Mouse (Mus musculus): ENCODE measurements around the gene Gm10309. TPM values are rescaled to one million over a fixed set of nuclear protein-coding genes. Genes with fewer than 3 reads are reported as not detected.

Gm10309 gene
- total and polyA plus RNA-seq, 2 experiments, result not detected

DNA sequence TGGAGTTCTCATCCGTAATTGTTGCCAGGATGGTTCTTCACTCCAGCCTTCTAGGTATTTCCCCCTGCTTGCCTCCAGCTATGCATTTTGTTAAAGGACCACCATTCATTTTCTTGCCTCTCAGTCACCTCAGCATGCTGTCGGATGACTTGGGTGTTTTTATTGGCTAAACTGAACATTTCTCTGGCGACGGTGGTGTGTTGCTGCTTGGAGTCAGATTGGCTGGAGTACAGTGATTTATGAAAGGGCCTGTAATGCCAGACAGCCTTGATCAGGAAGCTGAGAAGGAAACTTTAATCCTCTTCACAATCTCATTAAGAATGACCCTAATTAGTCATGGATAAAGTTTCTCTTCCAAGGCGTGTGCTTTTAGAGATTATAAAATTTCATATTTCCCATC, 4.8 kb upstream of the Gm10309 start:
- TF ChIP-seq POLR2A (IDR thresholded peaks at IDR 0.05; ENCODE audit: extremely low read depth, insufficient read depth, low read length) (no peak), CTCF (IDR thresholded peaks at IDR 0.05; ENCODE audit: low read depth, low read length) (no peak)
- WGBS, result 79% methylated on average over 5 of the region's 5 CpGs
- Histone ChIP-seq H3K79me2 (ENCODE audit: control insufficient read depth, insufficient read depth, low read length) (no peaks in the 10 kb centered on the region), H3K4me1 (ENCODE audit: control insufficient read depth, insufficient read depth, low read length) (peaks cover 3% of the 10 kb centered on the region), H3K9ac (ENCODE audit: low read depth, low read length) (no peak overlapping the region), H3K4me3 (ENCODE audit: insufficient read depth, low read depth, low read length) (no peak overlapping the region), H3K27me3 (ENCODE audit: control insufficient read depth, insufficient read depth, low read length) (no peaks in the 10 kb centered on the region), H3K36me3 (ENCODE audit: control insufficient read depth, insufficient read depth, low read length) (no peaks in the 10 kb centered on the region), H3K27ac (replicated peaks; ENCODE audit: insufficient read depth, low read depth, low read length) (no peak overlapping the region)
- no peak for DNase-seq (ENCODE audit: extremely low read depth, low read depth, low spot score)

DNA sequence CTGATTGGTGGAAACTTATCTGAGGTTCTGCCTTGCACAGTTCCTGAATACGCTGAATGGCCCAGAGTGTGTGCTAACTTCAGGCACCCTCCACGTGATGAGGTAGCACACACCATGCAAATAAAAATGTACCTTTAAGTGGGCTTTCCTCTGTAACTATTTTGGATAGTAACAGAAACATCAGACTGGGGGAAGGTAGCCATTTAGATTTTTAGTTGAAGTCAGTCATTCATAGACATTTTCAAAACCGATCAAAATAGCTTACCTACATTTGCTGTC, 3.1 kb upstream of the Gm10309 start:
- H3K9ac ChIP-seq (ENCODE audit: low read depth, low read length), result no peak overlapping the region
- H3K27ac ChIP-seq (replicated peaks; ENCODE audit: insufficient read depth, low read depth, low read length), result no peak overlapping the region
- no peak overlapping the region for H3K4me3 ChIP-seq (ENCODE audit: insufficient read depth, low read depth, low read length)
- WGBS, result 90% methylated on average over 3 of the region's 3 CpGs
- H3K27me3 ChIP-seq (ENCODE audit: control insufficient read depth, insufficient read depth, low read length), result no peaks in the 10 kb centered on the region
- DNase-seq (ENCODE audit: extremely low read depth, low read depth, low spot score), result no peak
- no peaks in the 10 kb centered on the region for H3K79me2 ChIP-seq (ENCODE audit: control insufficient read depth, insufficient read depth, low read length)
- H3K36me3 ChIP-seq (ENCODE audit: control insufficient read depth, insufficient read depth, low read length), result no peaks in the 10 kb centered on the region
- H3K4me1 ChIP-seq (ENCODE audit: control insufficient read depth, insufficient read depth, low read length), result peaks cover 5% of the 10 kb centered on the region
- no peak for TF ChIP-seq POLR2A (IDR thresholded peaks at IDR 0.05; ENCODE audit: extremely low read depth, insufficient read depth, low read length)

DNA sequence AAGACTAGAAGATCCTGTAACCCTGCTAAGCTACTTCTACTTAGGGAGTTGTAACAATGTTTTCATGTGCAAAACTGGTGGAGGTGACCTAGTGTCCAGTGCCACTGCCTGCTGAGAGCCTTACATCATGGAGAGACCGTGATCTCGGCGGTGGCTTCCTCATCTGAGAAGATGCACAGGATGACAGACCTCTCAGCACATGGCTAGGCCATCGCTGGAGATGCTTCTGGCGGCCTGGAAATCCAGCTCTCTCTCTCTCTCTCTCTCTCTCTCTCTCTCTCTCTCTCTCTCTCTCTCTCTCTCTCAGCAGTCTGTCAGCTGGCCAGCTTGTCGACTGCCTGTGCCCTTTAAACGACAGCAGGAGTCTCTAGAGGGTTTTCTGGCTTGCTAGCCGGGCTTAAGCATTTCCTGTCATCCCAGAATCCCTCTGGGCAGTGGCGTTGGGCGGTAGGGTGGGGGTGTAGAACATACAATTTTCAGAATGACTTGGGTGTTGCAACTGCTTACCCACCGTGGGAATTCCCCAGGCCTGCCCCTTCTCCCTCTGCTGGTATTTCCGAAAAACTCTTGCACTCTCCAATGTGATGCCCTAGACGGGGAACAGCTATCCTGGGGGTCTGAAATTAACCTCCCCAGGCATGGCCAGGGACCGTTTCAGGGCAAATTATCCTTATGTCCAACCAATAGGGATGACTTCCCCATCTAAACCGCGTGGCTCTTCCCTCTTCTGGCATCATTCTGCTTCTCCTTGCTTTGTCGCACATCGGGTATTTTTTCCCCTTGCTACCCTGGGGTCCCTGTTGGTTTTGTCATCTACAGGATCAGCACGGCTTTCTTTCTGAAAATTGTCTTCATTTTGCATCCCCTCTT, 2.5 kb upstream of the Gm10309 start:
- DNase-seq (ENCODE audit: extremely low read depth, low read depth, low spot score), result no peak
- Histone ChIP-seq H3K79me2 (ENCODE audit: control insufficient read depth, insufficient read depth, low read length) (no peaks in the 10 kb centered on the region), H3K36me3 (ENCODE audit: control insufficient read depth, insufficient read depth, low read length) (no peaks in the 10 kb centered on the region), H3K9ac (ENCODE audit: low read depth, low read length) (no peak overlapping the region), H3K4me1 (ENCODE audit: control insufficient read depth, insufficient read depth, low read length) (peaks cover 10% of the 10 kb centered on the region), H3K4me3 (ENCODE audit: insufficient read depth, low read depth, low read length) (no peak overlapping the region), H3K27me3 (ENCODE audit: control insufficient read depth, insufficient read depth, low read length) (no peaks in the 10 kb centered on the region), H3K27ac (replicated peaks; ENCODE audit: insufficient read depth, low read depth, low read length) (0 out of 2 replicates have a peak overlapping the region, but pooled peaks have one; percentile 26)
- 76% methylated on average over 19 of the region's 19 CpGs for WGBS
- no peak for TF ChIP-seq POLR2A (IDR thresholded peaks at IDR 0.05; ENCODE audit: extremely low read depth, insufficient read depth, low read length)
- no peak for TF ChIP-seq CTCF (IDR thresholded peaks at IDR 0.05; ENCODE audit: low read depth, low read length)

DNA sequence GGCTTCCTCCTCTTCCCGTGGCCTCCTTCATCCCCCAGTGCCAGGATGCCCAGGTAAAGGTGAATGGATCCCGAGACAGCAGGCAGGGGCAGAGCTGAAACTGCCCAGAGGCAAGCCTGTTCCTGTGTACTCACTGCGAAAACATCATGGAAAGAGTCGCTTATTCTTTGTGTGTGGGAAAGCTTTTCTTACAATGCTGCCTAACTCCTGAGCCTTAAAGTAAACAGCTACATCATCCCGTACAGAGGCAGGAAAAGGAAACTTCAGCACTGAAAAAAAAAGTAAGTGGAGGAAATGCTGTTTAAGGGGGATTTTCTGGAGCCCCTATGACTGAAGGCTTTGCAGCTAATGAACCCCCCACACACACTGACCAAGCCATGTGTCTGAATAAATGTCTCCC, 1.8 kb upstream of the Gm10309 start:
- TF ChIP-seq CTCF (IDR thresholded peaks at IDR 0.05; ENCODE audit: low read depth, low read length) (no peak), POLR2A (IDR thresholded peaks at IDR 0.05; ENCODE audit: extremely low read depth, insufficient read depth, low read length) (no peak)
- Histone ChIP-seq H3K27me3 (ENCODE audit: control insufficient read depth, insufficient read depth, low read length) (no peaks in the 10 kb centered on the region), H3K9ac (ENCODE audit: low read depth, low read length) (0 out of 2 replicates have a peak overlapping the region, but pooled peaks have one; percentile 6), H3K27ac (replicated peaks; ENCODE audit: insufficient read depth, low read depth, low read length) (peak overlapping the region; percentile 62), H3K4me1 (ENCODE audit: control insufficient read depth, insufficient read depth, low read length) (peaks cover 13% of the 10 kb centered on the region), H3K36me3 (ENCODE audit: control insufficient read depth, insufficient read depth, low read length) (no peaks in the 10 kb centered on the region), H3K4me3 (ENCODE audit: insufficient read depth, low read depth, low read length) (no peak overlapping the region), H3K79me2 (ENCODE audit: control insufficient read depth, insufficient read depth, low read length) (no peaks in the 10 kb centered on the region)
- WGBS, result 81% methylated on average over 5 of the region's 5 CpGs
- no peak for DNase-seq (ENCODE audit: extremely low read depth, low read depth, low spot score)

DNA sequence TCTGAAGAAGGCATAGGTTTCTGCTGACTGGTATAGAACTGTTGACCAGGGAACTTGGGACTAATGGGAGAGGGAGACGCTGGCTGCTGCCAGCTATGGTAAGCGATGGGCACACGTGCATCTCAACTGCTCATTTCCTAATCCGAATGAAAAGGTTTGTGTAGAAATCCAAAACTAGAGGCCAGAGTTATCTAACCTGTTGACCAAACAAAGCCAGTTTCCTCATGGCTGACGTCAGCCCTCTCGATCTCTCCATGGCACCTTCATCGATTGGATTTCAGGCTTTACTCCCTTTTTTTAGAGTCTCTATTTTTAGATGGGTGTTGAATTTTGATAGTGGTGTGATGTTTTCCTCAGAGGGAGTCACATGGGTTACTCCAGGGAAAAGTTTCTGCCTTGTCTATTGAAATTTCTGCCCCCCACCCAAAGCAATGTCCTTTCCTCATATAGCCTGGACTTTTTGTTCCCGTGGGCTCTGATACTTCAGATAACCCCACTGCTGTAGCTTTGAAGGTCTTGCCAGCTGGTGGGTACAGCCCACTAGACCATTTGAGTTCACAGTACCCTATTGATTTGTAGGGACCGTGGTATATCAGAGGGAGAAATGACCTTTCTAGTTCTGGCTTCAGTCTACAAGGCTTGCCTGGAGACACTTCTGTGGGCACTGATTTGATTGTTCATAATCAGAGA, 1.7 kb downstream of the Gm10309 start:
- no peaks in the 10 kb centered on the region for H3K36me3 ChIP-seq (ENCODE audit: control insufficient read depth, insufficient read depth, low read length)
- peak; percentile 98 for DNase-seq (ENCODE audit: extremely low read depth, low read depth, low spot score)
- no peak for TF ChIP-seq CTCF (IDR thresholded peaks at IDR 0.05; ENCODE audit: low read depth, low read length)
- TF ChIP-seq POLR2A (IDR thresholded peaks at IDR 0.05; ENCODE audit: extremely low read depth, insufficient read depth, low read length), result no peak
- 15% methylated on average over 9 of the region's 9 CpGs for WGBS
- H3K9ac ChIP-seq (ENCODE audit: low read depth, low read length), result no peak overlapping the region
- peaks cover 20% of the 10 kb centered on the region for H3K4me1 ChIP-seq (ENCODE audit: control insufficient read depth, insufficient read depth, low read length)
- peak overlapping the region; percentile 97 for H3K27ac ChIP-seq (replicated peaks; ENCODE audit: insufficient read depth, low read depth, low read length)
- H3K27me3 ChIP-seq (ENCODE audit: control insufficient read depth, insufficient read depth, low read length), result no peaks in the 10 kb centered on the region
- H3K4me3 ChIP-seq (ENCODE audit: insufficient read depth, low read depth, low read length), result no peak overlapping the region
- H3K79me2 ChIP-seq (ENCODE audit: control insufficient read depth, insufficient read depth, low read length), result no peaks in the 10 kb centered on the region

DNA sequence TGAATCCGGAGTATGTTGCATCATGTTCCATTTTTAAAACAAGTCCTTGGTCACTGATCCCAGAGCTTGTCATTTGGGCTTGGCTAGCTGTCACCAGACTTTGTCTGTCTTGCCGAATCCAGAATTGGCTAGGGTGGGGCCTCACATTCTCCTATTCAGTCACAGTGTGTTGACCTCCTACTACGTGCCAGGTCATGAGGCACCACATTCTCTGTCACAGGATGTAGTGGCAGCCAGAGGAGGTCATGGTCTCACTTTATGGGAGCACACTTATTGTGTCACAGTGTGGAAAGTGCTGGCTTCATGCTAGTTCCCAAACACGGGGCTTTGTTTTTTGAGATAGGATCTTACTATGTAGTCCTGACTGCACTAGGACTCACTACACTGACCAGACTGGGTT, 3.6 kb downstream of the Gm10309 start:
- Histone ChIP-seq H3K27ac (replicated peaks; ENCODE audit: insufficient read depth, low read depth, low read length) (peak overlapping the region; percentile 14), H3K4me3 (ENCODE audit: insufficient read depth, low read depth, low read length) (no peak overlapping the region), H3K9ac (ENCODE audit: low read depth, low read length) (no peak overlapping the region), H3K4me1 (ENCODE audit: control insufficient read depth, insufficient read depth, low read length) (peaks cover 27% of the 10 kb centered on the region), H3K79me2 (ENCODE audit: control insufficient read depth, insufficient read depth, low read length) (no peaks in the 10 kb centered on the region), H3K36me3 (ENCODE audit: control insufficient read depth, insufficient read depth, low read length) (no peaks in the 10 kb centered on the region), H3K27me3 (ENCODE audit: control insufficient read depth, insufficient read depth, low read length) (no peaks in the 10 kb centered on the region)
- WGBS, result 9% methylated on average over 4 of the region's 4 CpGs
- no peak for TF ChIP-seq CTCF (IDR thresholded peaks at IDR 0.05; ENCODE audit: low read depth, low read length)
- TF ChIP-seq POLR2A (IDR thresholded peaks at IDR 0.05; ENCODE audit: extremely low read depth, insufficient read depth, low read length), result no peak
- DNase-seq (ENCODE audit: extremely low read depth, low read depth, low spot score), result peak; percentile 92

All from liver, adult 2 months (tissue).